Mouse (Mus musculus): ENCODE measurements around the gene Chmp4b. TPM values are rescaled to one million over a fixed set of nuclear protein-coding genes. Genes with fewer than 3 reads are reported as not detected.

Chmp4b gene
- 123 TPM for polyA plus RNA-seq (2012; fragmentation: generic; extraction: Trizol)
- long read RNA-seq, experiment 1, partial matches to known transcripts, result 1 of 4 reads
- long read RNA-seq, experiment 1, other reads (novel, unspliced or antisense), result 3 of 4 reads
- long read RNA-seq, experiment 2, partial matches to known transcripts, result 0 of 1 reads
- long read RNA-seq, experiment 2, other reads (novel, unspliced or antisense), result 1 of 1 reads

DNA sequence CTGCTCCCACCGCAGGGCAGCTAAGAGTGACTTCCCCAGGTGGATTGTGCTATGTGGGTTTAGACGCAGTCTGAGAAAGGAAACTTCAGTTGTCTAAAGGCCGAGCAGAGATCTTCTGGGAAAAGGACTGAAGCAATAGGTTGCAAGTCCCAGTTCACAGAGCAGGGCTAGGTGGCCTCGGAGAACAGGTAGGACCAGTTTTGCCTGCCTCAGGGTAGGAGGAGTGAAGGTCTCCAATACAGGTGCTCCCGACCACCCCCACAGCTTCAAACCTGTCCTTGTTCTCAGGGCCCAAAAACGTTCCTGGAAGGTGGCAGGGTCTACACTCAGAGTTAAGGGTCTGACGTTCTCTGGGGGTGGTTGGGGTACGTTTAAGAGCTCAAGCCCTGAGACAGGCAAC lies at the start of gene Chmp4b:
TSS of gene Chmp4b (plus strand) at position 343 of the 400 bp plus-strand sequence.
- H3K79me3 ChIP-seq (ENCODE audit: low read depth), result no peaks in the 10 kb centered on the region
- no peaks in the 10 kb centered on the region for H3K36me3 ChIP-seq (ENCODE audit: control insufficient read depth, insufficient read depth)
- H3K27me3 ChIP-seq (ENCODE audit: control insufficient read depth, insufficient read depth, insufficient read length), result peaks cover 9% of the 10 kb centered on the region
- no peak for TF ChIP-seq MAX (IDR thresholded peaks at IDR 0.05)
- no peak for TF ChIP-seq CEBPB (IDR thresholded peaks at IDR 0.05; ENCODE audit: low read depth)
- TF ChIP-seq USF1 (IDR thresholded peaks at IDR 0.05; ENCODE audit: low read depth), result no peak
- TF ChIP-seq MYOG (IDR thresholded peaks at IDR 0.05; ENCODE audit: control insufficient read depth, extremely low read depth, insufficient read length), result no peak
- no peak for TF ChIP-seq CTCF (IDR thresholded peaks at IDR 0.05; ENCODE audit: control insufficient read depth, insufficient read depth, insufficient read length)
- no peak for TF ChIP-seq FOSL1 (IDR thresholded peaks at IDR 0.05; ENCODE audit: insufficient read depth, low read length, poor library complexity, severe bottlenecking)
- no peak for TF ChIP-seq MYOD1 (IDR thresholded peaks at IDR 0.05; ENCODE audit: control insufficient read depth, insufficient read length, low read depth)
- H3K4me3 ChIP-seq (ENCODE audit: insufficient read depth, poor library complexity, severe bottlenecking), result no peak within 1 kb of the TSS
- H3K79me2 ChIP-seq (ENCODE audit: control insufficient read depth, insufficient read depth), result no peaks in the 10 kb centered on the region
- H3ac ChIP-seq (ENCODE audit: control insufficient read depth, insufficient read length, low read depth), result no peak within 1 kb of the TSS

GRCm38 (mm10) chr2:154603007-154603637 lies 48.4 kb upstream of the Chmp4b start:
- TF ChIP-seq USF1 (IDR thresholded peaks at IDR 0.05; ENCODE audit: low read depth) (no peak), FOSL1 (IDR thresholded peaks at IDR 0.05; ENCODE audit: insufficient read depth, low read length, poor library complexity, severe bottlenecking) (no peak), MYOG (IDR thresholded peaks at IDR 0.05; ENCODE audit: control insufficient read depth, extremely low read depth, insufficient read length) (no peak), MYOD1 (IDR thresholded peaks at IDR 0.05; ENCODE audit: control insufficient read depth, insufficient read length, low read depth) (no peak), CTCF (IDR thresholded peaks at IDR 0.05; ENCODE audit: control insufficient read depth, insufficient read depth, insufficient read length) (no peak), CEBPB (IDR thresholded peaks at IDR 0.05; ENCODE audit: low read depth) (no peak), MAX (IDR thresholded peaks at IDR 0.05) (no peak)
- no peaks in the 10 kb centered on the region for H3K79me2 ChIP-seq (ENCODE audit: control insufficient read depth, insufficient read depth)
- H3K27me3 ChIP-seq (ENCODE audit: control insufficient read depth, insufficient read depth, insufficient read length), result no peaks in the 10 kb centered on the region
- H3K79me3 ChIP-seq (ENCODE audit: low read depth), result no peaks in the 10 kb centered on the region
- no peaks in the 10 kb centered on the region for H3K36me3 ChIP-seq (ENCODE audit: control insufficient read depth, insufficient read depth)
- peak overlapping the region; percentile 52 for H3ac ChIP-seq (ENCODE audit: control insufficient read depth, insufficient read length, low read depth)
- H3K4me3 ChIP-seq (ENCODE audit: insufficient read depth, poor library complexity, severe bottlenecking), result peak overlapping the region; percentile 40

GRCm38 (mm10) chr2:154603638-154604153 lies 47.8 kb upstream of the Chmp4b start, which contains the start of gene Pxmp4:
TSS of gene Pxmp4 (minus strand) at chr2:154603708.
- Histone ChIP-seq H3K4me3 (ENCODE audit: insufficient read depth, poor library complexity, severe bottlenecking) (peak within 1 kb of the TSS; percentile 40), H3ac (ENCODE audit: control insufficient read depth, insufficient read length, low read depth) (peak within 1 kb of the TSS; percentile 52), H3K79me3 (ENCODE audit: low read depth) (no peaks in the 10 kb centered on the region), H3K79me2 (ENCODE audit: control insufficient read depth, insufficient read depth) (no peaks in the 10 kb centered on the region), H3K36me3 (ENCODE audit: control insufficient read depth, insufficient read depth) (no peaks in the 10 kb centered on the region), H3K27me3 (ENCODE audit: control insufficient read depth, insufficient read depth, insufficient read length) (peaks cover 3% of the 10 kb centered on the region)
- TF ChIP-seq MAX (IDR thresholded peaks at IDR 0.05) (no peak), CTCF (IDR thresholded peaks at IDR 0.05; ENCODE audit: control insufficient read depth, insufficient read depth, insufficient read length) (no peak), USF1 (IDR thresholded peaks at IDR 0.05; ENCODE audit: low read depth) (peak; percentile 27)

GRCm38 (mm10) chr2:154604156-154604555 lies 47.3 kb upstream of the Chmp4b start:
- Histone ChIP-seq H3K79me2 (ENCODE audit: control insufficient read depth, insufficient read depth) (no peaks in the 10 kb centered on the region), H3K27me3 (ENCODE audit: control insufficient read depth, insufficient read depth, insufficient read length) (peaks cover 6% of the 10 kb centered on the region), H3K4me3 (ENCODE audit: insufficient read depth, poor library complexity, severe bottlenecking) (no peak overlapping the region), H3K36me3 (ENCODE audit: control insufficient read depth, insufficient read depth) (no peaks in the 10 kb centered on the region), H3ac (ENCODE audit: control insufficient read depth, insufficient read length, low read depth) (no peak overlapping the region), H3K79me3 (ENCODE audit: low read depth) (no peaks in the 10 kb centered on the region)
- no peak for TF ChIP-seq USF1 (IDR thresholded peaks at IDR 0.05; ENCODE audit: low read depth)
- no peak for TF ChIP-seq CTCF (IDR thresholded peaks at IDR 0.05; ENCODE audit: control insufficient read depth, insufficient read depth, insufficient read length)
- TF ChIP-seq CEBPB (IDR thresholded peaks at IDR 0.05; ENCODE audit: low read depth), result no peak
- no peak for TF ChIP-seq MYOD1 (IDR thresholded peaks at IDR 0.05; ENCODE audit: control insufficient read depth, insufficient read length, low read depth)
- no peak for TF ChIP-seq MAX (IDR thresholded peaks at IDR 0.05)
- TF ChIP-seq MYOG (IDR thresholded peaks at IDR 0.05; ENCODE audit: control insufficient read depth, extremely low read depth, insufficient read length), result no peak
- no peak for TF ChIP-seq FOSL1 (IDR thresholded peaks at IDR 0.05; ENCODE audit: insufficient read depth, low read length, poor library complexity, severe bottlenecking)

DNA sequence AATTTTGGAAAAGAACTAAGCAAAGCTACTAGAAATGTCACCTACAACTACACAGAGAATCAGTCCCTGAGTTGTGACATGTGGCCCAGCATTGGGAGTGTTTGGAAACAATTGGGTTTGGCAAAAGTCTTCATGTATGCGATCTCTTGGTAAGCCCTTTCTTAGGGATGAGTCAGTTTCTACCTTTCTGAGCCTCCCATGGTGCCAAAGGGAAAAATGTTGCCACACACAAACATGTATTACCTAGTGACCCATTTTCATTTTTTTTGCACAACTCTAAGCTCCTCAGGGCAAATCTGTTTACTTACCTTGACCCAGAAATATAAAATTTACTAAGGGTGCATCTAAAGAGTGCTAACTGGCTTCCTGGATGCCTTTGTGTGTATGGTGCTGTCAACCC lies 44.5 kb upstream of the Chmp4b start:
- Histone ChIP-seq H3ac (ENCODE audit: control insufficient read depth, insufficient read length, low read depth) (no peak overlapping the region), H3K79me3 (ENCODE audit: low read depth) (no peaks in the 10 kb centered on the region), H3K79me2 (ENCODE audit: control insufficient read depth, insufficient read depth) (no peaks in the 10 kb centered on the region), H3K4me3 (ENCODE audit: insufficient read depth, poor library complexity, severe bottlenecking) (no peak overlapping the region), H3K36me3 (ENCODE audit: control insufficient read depth, insufficient read depth) (no peaks in the 10 kb centered on the region), H3K27me3 (ENCODE audit: control insufficient read depth, insufficient read depth, insufficient read length) (peaks cover 6% of the 10 kb centered on the region)
- TF ChIP-seq MYOG (IDR thresholded peaks at IDR 0.05; ENCODE audit: control insufficient read depth, extremely low read depth, insufficient read length), result no peak
- no peak for TF ChIP-seq MAX (IDR thresholded peaks at IDR 0.05)
- no peak for TF ChIP-seq MYOD1 (IDR thresholded peaks at IDR 0.05; ENCODE audit: control insufficient read depth, insufficient read length, low read depth)
- no peak for TF ChIP-seq FOSL1 (IDR thresholded peaks at IDR 0.05; ENCODE audit: insufficient read depth, low read length, poor library complexity, severe bottlenecking)
- TF ChIP-seq USF1 (IDR thresholded peaks at IDR 0.05; ENCODE audit: low read depth), result no peak
- TF ChIP-seq CEBPB (IDR thresholded peaks at IDR 0.05; ENCODE audit: low read depth), result no peak
- TF ChIP-seq CTCF (IDR thresholded peaks at IDR 0.05; ENCODE audit: control insufficient read depth, insufficient read depth, insufficient read length), result no peak

Measured in C2C12 (cell line).